Mouse (Mus musculus) kidney, adult 2 months (tissue): Measurements from ENCODE around the gene Hoxa9. TPM values are rescaled to one million over a fixed set of nuclear protein-coding genes. Genes with fewer than 3 reads are reported as not detected.

Source experiments
- DNase-seq: peaks from one replicate; pipeline ENCODE4 v3.0.0; 2021
- H3K27ac ChIP-seq: fragments of 200-500 bp; 2 replicates; pipeline ENCODE4 v1.5.1; 2012; ENCODE audit warnings: low read depth, low read length, control low read depth, inconsistent platforms; ENCODE audit not compliant: insufficient read depth
- H3K27me3 ChIP-seq: fragments of 200-500 bp; replicated peaks from 2 replicates; pipeline ENCODE4 v1.6.1; 2012; ENCODE audit warnings: mild to moderate bottlenecking, moderate library complexity, low read length, inconsistent platforms; ENCODE audit not compliant: control insufficient read depth, insufficient read depth
- H3K36me3 ChIP-seq: fragments of 200-500 bp; 2 replicates; pipeline ENCODE4 v1.6.1; 2012; ENCODE audit warnings: mild to moderate bottlenecking, moderate library complexity, low read length, inconsistent platforms; ENCODE audit not compliant: control insufficient read depth, insufficient read depth
- H3K4me1 ChIP-seq: fragments of 200-500 bp; 2 replicates; pipeline ENCODE4 v1.6.1; 2011; ENCODE audit warnings: low read length; ENCODE audit not compliant: control insufficient read depth, insufficient read depth
- H3K4me3 ChIP-seq: fragments of 200-500 bp; 2 replicates; pipeline ENCODE4 v1.5.1; 2011; ENCODE audit warnings: mild to moderate bottlenecking, low read depth, low read length, control low read depth; ENCODE audit not compliant: insufficient read depth
- CTCF ChIP-seq: fragments of 200-500 bp; conservative IDR thresholded peaks from 2 replicates; pipeline ENCODE4 v1.5.1; 2011; ENCODE audit warnings: low read depth, mild to moderate bottlenecking, control low read depth, low read length, moderate library complexity, mixed read lengths; ENCODE audit not compliant: insufficient read depth, insufficient read length
- POLR2A ChIP-seq: fragments of 200-500 bp; IDR thresholded peaks from one replicate; pipeline ENCODE4 v1.6.1; 2011; ENCODE audit warnings: low read depth, low read length, control low read depth
- WGBS: fragments of 180-500 bp; shearing (Covaris S2); methylation state at CpG from one replicate; pipeline ENCODE4 v1.1.7; 2018; 5-methylcytosine and 5-hydroxymethylcytosine counted together
- polyA plus RNA-seq: library from polyadenylated mRNA; depleted of rRNA; stranded (reverse); fragments of >200 nt; gene quantifications from 2 replicates; pipeline ENCODE4 v1.2.3, GENCODE M21; 2012

The Hoxa9 gene
- polyA plus RNA-seq, 1 experiment, result 36.0 TPM

DNA sequence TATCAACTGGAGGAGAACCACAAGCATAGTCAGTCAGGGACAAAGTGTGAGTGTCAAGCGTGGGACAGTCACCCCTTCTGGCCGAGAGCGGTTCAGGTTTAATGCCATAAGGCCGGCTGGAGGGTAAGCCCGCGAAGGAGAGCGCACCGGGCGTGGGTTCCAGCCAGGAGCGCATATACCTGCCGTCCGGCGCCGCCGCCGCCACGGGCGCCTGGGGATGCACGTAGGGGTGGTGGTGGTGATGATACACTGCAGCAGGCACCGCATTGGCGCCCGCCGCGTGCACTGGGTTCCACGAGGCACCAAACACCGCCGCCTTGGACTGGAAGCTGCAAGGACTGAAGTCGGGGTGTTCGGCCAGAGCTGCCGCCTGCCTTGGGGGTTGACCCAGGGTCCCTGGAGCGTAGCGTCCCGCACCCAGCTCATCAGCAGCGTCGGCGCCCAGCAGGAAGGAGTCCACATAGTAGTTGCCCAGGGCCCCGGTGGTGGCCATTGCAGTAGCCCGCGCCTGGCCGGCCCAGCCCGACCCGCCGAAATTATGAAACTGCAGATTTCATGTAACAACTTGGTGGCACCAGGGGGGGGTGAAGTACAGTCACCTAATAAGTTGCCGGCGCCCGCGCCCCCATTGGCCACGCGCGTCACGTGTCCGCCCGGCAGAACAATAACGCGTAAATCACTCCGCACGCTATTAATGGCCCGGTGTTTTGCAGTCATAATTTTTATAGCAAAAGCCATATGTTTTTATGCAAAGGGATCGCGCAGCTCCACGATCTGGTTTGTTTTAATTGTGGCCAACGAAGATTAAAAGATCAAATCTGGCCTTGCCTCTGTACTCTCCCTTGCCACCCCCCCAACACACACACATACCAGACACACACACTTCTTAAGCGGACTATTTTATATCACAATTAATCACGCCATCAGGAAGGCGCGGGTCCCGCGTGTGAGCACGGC, 5.0 kb downstream of the Hoxa9 start:
- Histone ChIP-seq H3K27ac (peak overlapping the region; percentile 95), H3K4me1 (no peaks in the 10 kb centered on the region), H3K4me3 (peak overlapping the region; percentile 83), H3K27me3 (no peaks in the 10 kb centered on the region), H3K36me3 (no peaks in the 10 kb centered on the region; the same call in 1 of the 2 replicates)
- WGBS, result under 1% methylated on average over 69 of the region's 69 CpGs
- DNase-seq, result peak; percentile 97
- no peak for TF ChIP-seq CTCF
- TF ChIP-seq POLR2A, result no peak

DNA sequence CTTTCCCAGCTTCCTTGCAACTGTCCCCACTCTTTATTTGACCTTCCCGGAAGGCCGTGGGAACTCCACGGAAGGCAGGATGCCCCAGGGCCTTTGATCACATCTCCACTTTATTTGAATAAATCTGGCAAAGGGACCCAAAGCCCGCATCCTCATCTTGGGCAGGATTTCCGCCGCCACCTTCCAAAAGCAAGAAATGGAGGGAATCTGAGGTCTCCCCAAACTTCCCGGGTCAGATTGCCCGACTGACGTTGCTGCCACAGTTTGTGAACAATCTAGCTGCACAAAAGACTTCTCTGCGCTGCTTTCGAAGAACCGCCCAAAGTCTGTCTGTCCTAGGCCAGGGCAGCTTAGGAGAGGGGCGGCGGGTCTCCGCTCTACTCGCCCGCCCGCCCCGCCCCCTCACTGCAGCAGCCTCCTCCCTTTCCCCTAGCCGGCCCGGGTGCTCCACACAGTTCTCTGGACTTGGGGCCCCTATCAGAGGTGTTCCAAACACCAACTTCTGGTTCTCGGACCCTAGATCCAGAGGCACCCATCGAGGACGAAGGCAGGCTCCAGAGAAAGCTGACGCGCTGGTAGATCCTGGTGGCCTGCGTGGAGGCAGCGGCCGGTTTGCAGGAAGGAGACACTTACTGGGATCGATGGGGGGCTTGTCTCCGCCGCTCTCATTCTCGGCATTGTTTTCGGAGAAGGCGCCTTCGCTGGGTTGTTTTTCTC, 5.8 kb downstream of the Hoxa9 start:
- H3K4me3 ChIP-seq, result peak overlapping the region; percentile 83
- TF ChIP-seq CTCF (no peak), POLR2A (no peak)
- H3K27ac ChIP-seq, result peak overlapping the region; percentile 95
- no peaks in the 10 kb centered on the region; the same call in 1 of the 2 replicates for H3K36me3 ChIP-seq
- H3K27me3 ChIP-seq, result no peaks in the 10 kb centered on the region
- DNase-seq, result peak; percentile 53
- no peaks in the 10 kb centered on the region for H3K4me1 ChIP-seq
- under 1% methylated on average over 36 of the region's 36 CpGs for WGBS

GRCm38 (mm10) chr6:52223939-52224760, 6.7 kb downstream of the Hoxa9 start:
- Histone ChIP-seq H3K4me3 (peak overlapping the region; percentile 83), H3K27ac (peak overlapping the region; percentile 81), H3K4me1 (0 out of 2 replicates have a peak, but pooled peaks cover 3% of the 10 kb centered on the region), H3K36me3 (no peaks in the 10 kb centered on the region; the same call in 1 of the 2 replicates), H3K27me3 (no peaks in the 10 kb centered on the region)
- no peak for TF ChIP-seq POLR2A
- 6% methylated on average over 24 of the region's 24 CpGs for WGBS
- DNase-seq, result peak; percentile 56

DNA sequence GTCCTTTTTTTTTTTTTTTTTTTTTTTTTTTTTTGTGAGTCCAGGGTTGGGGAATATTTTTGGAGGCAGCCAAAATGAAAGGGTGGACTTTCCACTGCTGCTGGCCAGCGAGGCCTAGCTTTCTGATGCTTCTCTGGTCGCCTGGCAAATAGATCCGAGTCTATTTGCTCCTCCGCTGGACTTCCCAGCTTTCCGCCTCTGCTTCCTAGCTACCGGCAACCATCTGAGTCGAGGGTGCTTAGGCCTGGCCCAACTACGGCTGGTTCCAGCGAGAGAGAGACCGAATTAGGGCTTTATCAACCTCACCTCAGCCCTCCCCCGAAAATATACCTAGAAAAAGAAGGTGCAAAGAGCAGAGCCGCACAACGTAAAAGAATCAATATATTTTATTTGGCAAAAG, 8.2 kb downstream of the Hoxa9 start:
- Histone ChIP-seq H3K27ac (peak overlapping the region; percentile 91), H3K36me3 (no peaks in the 10 kb centered on the region; the same call in 1 of the 2 replicates), H3K27me3 (no peaks in the 10 kb centered on the region), H3K4me1 (0 out of 2 replicates have a peak, but pooled peaks cover 4% of the 10 kb centered on the region), H3K4me3 (peak overlapping the region; percentile 30)
- WGBS, result 16% methylated on average over 13 of the region's 13 CpGs
- TF ChIP-seq CTCF (no peak), POLR2A (no peak)
- DNase-seq, result peak; percentile 53

DNA sequence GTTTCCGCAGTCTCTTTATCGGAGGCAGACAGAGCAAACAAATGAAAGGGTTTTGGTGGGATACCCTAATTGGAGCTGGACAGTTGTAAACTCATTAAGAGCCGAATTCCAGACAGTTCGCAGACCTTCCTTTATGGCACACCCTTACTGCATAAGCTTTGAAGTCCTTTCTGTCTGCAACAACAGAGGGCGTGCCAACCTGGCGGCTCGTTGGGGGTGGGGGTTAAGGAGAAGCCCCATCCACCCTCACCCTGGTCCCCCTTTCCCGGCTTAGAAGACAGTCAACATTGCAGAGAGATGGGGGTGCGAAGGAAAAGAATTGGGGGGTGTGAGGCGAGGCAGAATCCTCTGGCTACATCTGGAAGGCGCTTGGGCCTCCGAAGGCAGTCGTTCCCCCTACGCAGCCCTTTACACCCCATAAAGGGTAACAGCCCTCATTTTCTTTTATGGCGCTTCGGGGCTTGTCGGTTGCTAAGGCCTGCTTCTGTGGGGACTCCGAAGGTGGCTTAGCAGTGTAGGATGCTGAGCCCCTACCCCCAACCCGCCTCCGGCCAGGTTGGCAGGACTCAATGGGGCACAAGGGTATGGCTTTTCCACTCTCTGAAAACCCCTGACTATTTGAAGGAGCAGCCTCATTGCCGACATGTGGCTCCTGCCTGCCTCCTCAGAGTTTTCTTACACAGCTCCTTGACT, 8.8 kb downstream of the Hoxa9 start:
- DNase-seq, result no peak
- WGBS, result 10% methylated on average over 21 of the region's 21 CpGs
- H3K4me3 ChIP-seq, result peak overlapping the region; percentile 30
- 0 out of 2 replicates have a peak, but pooled peaks cover 4% of the 10 kb centered on the region for H3K4me1 ChIP-seq
- no peaks in the 10 kb centered on the region; the same call in 1 of the 2 replicates for H3K36me3 ChIP-seq
- H3K27ac ChIP-seq, result peak overlapping the region; percentile 91
- no peak for TF ChIP-seq POLR2A
- no peak for TF ChIP-seq CTCF
- H3K27me3 ChIP-seq, result no peaks in the 10 kb centered on the region

GRCm38 (mm10) chr6:52221337-52221992, 9.4 kb downstream of the Hoxa9 start, which contains the start of gene Hoxa7:
Hoxa7 (minus strand) TSS chr6:52221854.
- peak within 1 kb of the TSS; percentile 91 for H3K4me3 ChIP-seq
- H3K4me1 ChIP-seq, result 0 out of 2 replicates have a peak, but pooled peaks cover 4% of the 10 kb centered on the region
- H3K27ac ChIP-seq, result peak within 1 kb of the TSS; percentile 98
- TF ChIP-seq POLR2A (no peak), CTCF (peak; percentile 95)
- no peaks in the 10 kb centered on the region; the same call in 1 of the 2 replicates for H3K36me3 ChIP-seq
- under 1% methylated on average over 46 of the region's 46 CpGs for WGBS
- no peaks in the 10 kb centered on the region for H3K27me3 ChIP-seq
- DNase-seq, result peak; percentile 97
